Mouse (Mus musculus): ENCODE results near the gene Slc30a3.
"Not testable (repeated sequence)": the region's sequence is repeated elsewhere in the genome, so short reads cannot be mapped to it uniquely, and the experiment has no call there.

Slc30a3 gene

GRCm38 (mm10) chr5:31048763-31049641 lies 59.0 kb downstream of the Slc30a3 start, which contains the start of gene Slc5a6:
Slc5a6 (minus strand) TSS chr5:31048924.
- peak; percentile 42 to 56 for DNase-seq (ENCODE audit: low read depth in 2 of 2, low spot score in 2 of 2)

DNA sequence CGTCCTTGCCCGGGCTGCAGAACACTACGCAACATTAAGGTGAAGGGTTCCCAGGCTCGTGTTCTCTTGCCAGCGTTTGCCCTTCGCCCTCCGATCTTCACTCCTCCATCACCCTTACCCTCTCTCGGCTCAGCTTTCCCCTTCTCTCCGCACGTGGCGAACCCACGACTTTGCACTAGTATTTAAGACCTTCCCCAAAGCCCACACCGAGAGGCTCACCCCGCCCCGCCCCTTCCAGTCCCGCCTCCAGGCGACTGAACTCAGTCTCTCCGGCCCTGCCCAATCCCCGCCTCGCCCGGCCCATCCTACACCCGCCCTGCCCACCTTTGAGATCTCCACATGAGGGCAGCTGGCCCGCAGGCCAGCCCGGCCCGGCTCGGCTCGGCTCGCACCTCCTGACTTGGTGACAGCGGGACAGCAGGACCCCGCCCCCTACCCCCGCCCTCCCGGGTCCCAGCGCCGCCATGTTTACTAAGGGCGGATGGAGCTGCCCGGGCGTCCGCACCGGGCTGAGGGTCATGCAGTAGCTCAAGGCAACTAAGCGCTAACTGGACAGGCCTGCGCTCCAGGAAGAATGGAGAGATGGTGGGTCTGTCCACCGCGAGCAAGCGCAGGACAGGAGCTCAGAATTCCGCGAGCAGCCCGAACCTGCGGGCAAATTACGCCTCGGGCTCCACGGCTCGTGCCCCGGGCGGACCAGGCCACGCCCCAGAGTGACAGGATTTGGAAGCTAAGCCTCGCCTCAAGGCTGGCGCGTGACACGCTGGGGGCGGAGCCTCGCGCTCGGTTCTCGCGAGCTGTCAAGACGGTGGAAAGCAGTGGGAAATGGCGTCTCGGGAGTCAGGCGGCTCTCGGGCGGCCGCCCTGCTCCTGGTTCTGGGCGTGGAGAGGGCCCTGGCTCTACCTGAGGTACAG lies 59.9 kb downstream of the Slc30a3 start, which contains the start of gene Atraid:
Gene Atraid (plus strand): TSS at position 465 of the 915 bp plus-strand sequence.
- peak; percentile 96 to 98 for DNase-seq (ENCODE audit: low read depth in 2 of 2, low spot score in 2 of 2)

DNA sequence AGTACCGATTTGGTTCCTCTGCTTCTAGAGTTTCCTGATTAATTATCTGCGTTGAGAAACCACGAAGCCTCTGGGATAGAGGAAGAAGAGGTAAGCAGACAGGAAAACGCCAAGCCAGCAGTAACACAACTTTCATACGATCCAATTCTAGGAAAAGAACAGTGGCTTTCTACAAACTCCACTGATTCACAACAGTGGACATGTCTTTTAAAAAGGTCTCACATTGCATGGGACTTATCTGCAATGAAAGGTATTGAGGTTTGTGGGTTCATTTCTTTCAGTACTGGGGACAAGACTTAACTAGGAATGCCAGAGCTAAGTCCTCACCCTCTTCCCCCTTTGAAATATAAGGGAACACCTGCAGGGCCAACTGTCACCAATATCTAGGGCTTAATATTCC lies 61.0 kb downstream of the Slc30a3 start:
- DNase-seq (ENCODE audit: low read depth in 2 of 2, low spot score in 2 of 2) = no peak

GRCm38 (mm10) chr5:31046416-31046815 lies 61.6 kb downstream of the Slc30a3 start:
- DNase-seq (ENCODE audit: low read depth in 2 of 2, low spot score in 2 of 2) = no peak

DNA sequence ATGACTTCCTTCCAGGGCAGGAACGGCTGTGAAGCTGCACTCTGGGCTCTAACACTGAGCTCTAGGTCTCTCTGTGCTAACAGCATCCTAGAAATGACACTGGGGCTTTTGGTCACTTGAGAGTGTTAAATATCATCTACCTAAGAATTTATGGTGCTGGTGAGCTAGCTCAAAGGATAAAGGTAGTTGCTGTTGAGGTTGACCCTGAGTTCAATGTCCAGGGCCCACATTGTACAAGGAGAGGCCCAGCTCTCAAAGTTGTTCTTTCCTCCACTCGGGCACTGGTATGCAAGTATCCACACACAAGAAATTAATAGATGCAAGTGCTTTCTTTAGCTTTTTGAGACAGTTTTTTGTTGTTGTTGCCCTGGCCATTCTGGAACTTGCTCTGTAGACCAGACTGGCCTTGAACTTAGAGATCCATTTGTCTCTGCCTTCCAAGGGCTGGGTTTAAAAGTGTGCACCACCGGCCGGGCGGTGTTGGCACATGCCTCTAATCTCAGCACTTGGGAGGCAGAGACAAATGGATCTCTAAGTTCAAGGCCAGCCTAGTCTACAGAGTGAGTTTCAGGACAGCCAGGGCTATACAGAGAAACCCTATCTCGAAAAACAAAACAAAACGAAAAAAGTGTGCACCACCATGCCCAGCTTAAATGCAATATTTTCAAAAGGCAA lies 69.7 kb downstream of the Slc30a3 start:
- no peak for DNase-seq (ENCODE audit: low read depth in 2 of 2, low spot score in 2 of 2)

DNA sequence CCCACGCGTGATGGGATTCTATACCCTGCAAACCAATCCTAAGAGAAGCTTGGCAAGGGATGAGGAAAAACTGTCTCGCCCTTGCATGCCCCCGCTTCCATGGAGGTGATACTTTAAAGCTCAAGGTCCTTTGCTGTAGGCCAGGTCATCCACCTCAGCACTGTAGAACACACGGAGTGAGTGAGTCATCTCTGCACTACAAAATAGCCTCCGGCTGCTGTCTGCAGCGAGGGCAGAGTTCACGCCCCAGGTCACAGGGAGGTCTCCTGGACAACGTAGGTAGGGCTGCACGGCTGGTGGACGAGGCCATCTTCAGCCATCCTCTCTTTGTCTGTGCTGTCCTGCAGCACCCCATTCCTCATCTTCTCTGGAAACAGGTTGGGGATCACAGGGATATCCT lies 71.5 kb downstream of the Slc30a3 start:
- not testable (repeated sequence) for DNase-seq (ENCODE audit: low read depth in 2 of 2, low spot score in 2 of 2)
